Comparison of ENCODE assay signal across 24 mouse cellular contexts in genomic region chr11:114662161-114662560, GRCm38 (mm10).
"Had no signal": no experiment of that assay in that cellular context is flagged by ENCODE, and none has a peak within 500 bp of the region (broad histone marks: within the 10 kb centered on the region; RNA-seq: fewer than 3 reads in every experiment).

No protein-coding gene starts in this region.

- H3K27ac ChIP-seq: gastrocnemius, adult 2 months; heart, embryonic 10.5 days; hindbrain, embryonic 10.5 days; hindbrain, embryonic 12.5 days; hindbrain, embryonic 15.5 days; intestine, embryonic 15.5 days; layer of hippocampus, adult 2 months; left cerebral cortex, adult 2 months; limb, embryonic 10.5 days; limb, embryonic 12.5 days; liver, embryonic 13.5 days; liver, embryonic 15.5 days had no signal

- H3K4me3 ChIP-seq: gastrocnemius, adult 2 months; heart, embryonic 10.5 days; heart, embryonic 12.5 days; hindbrain, embryonic 10.5 days; hindbrain, embryonic 12.5 days; hindbrain, embryonic 15.5 days; intestine, embryonic 15.5 days; layer of hippocampus, adult 2 months; left cerebral cortex, adult 2 months; limb, embryonic 10.5 days; limb, embryonic 12.5 days; liver, embryonic 13.5 days; liver, embryonic 15.5 days had no signal

- H3K4me1 ChIP-seq: heart, embryonic 12.5 days; intestine, embryonic 15.5 days; liver, embryonic 13.5 days had no signal

- DNase-seq: gastrocnemius, adult 2 months; gastrocnemius, postnatal 10 days; gastrocnemius, postnatal 25 days; heart, adult 18-20 months; heart, postnatal 10 days; heart, postnatal 4 days; kidney, adult 18-20 months; kidney, adult 8-10 months; kidney, postnatal 10 days; kidney, postnatal 25 days; kidney, postnatal 4 days; liver; liver, embryonic 13.5 days had no signal

- H3K27me3 ChIP-seq: hindbrain, embryonic 15.5 days had no signal
